Mouse (Mus musculus): Measurements from ENCODE around the gene Pole.

Gene Pole

DNA sequence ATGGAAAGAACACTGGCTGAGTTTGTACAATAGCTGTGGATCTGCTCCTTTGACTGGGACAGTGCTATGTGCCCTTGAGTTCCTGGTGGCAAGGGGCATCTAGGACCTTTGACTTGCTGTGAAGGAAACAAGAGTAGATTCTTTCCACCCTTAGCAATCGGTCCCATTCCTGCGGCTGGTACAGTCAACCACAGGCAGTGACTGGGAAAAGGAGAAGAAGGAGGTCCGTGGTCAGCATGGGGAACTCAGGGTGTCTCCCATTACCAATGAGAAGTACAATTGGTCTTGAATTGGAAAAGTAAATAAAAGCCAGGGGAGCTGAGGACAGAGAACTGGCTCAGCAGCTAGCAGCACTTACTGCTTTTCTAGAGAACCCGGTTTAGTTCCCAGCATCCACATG, 59.4 kb downstream of the Pole start:
- DNase-seq = no peak

DNA sequence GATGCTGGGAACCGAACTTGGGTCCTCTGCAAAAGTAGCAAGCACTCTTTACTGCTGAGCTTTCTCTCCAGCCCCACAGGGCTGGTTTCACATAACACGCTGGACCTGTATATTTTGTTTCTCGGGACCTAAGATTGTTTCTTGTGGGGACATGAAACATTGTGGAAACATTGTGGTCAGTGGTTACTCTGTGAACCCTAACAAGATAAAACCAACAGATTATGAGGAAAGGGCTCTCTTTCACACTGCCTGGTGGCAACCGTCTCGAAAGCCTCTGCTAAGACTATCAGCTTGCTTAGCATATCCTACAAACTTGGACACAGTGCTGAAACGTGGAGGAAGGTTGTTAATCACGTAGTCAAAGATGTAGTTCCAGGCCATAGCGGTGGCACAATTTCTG, 60.9 kb downstream of the Pole start:
- no peak for DNase-seq

- no peak for DNase-seq
Observed at GRCm38 (mm10) chr5:110354716-110355115, 68.6 kb downstream of the Pole start.

DNA sequence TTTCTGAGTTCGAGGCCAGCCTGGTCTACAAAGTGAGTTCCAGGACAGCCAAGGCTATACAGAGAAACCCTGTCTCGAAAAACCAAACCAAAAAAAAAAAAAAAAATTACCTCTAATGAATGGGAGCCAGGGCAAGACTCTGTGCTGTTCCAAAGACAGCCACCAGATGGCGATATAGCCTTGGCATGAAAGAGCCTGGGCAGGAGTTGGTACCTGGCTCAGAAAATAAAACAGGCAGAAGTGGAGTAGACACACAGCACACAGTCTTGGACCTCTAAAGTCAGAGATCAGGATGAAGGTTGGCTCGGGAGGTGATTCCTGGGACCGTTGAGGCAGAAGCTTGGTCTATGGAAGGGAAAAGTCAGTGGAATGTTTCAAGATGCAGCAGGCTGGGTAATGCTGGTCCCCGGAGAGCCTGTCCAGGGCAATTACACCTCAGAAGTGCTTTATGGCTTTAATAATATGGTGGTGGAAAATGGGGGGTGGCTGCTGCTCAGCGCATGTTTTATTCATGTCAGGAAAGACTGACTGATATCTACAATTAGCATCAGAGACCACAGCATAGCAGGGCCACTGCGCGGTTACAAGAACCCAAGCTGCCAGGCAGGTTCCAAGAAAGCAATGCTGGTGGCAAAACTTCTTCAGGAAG, 71.5 kb downstream of the Pole start:
- peak; percentile 90 for DNase-seq

- no peak for DNase-seq
Observed at GRCm38 (mm10) chr5:110361465-110361864, 75.4 kb downstream of the Pole start.

DNA sequence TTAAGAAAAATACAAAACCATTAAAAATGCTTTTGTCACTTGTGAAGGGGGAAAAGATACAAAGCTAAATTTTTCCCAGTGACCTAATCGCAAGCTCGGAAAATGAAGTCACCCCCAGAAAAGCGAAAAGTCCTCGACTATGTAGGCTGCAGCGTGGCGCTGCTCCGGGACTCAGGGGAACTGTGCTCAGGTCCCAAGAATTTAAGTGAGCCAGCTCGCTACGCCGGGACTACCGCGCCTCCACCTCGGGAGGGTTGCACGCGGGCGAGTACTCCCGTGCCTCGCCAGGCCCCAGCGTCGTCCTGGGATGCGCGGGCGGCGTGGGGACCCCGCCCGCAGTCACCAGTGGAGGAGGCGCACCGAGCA, 76.7 kb downstream of the Pole start:
- DNase-seq = no peak

GRCm38 (mm10) chr5:110363179-110363821, 77.2 kb downstream of the Pole start:
- DNase-seq = no peak

DNA sequence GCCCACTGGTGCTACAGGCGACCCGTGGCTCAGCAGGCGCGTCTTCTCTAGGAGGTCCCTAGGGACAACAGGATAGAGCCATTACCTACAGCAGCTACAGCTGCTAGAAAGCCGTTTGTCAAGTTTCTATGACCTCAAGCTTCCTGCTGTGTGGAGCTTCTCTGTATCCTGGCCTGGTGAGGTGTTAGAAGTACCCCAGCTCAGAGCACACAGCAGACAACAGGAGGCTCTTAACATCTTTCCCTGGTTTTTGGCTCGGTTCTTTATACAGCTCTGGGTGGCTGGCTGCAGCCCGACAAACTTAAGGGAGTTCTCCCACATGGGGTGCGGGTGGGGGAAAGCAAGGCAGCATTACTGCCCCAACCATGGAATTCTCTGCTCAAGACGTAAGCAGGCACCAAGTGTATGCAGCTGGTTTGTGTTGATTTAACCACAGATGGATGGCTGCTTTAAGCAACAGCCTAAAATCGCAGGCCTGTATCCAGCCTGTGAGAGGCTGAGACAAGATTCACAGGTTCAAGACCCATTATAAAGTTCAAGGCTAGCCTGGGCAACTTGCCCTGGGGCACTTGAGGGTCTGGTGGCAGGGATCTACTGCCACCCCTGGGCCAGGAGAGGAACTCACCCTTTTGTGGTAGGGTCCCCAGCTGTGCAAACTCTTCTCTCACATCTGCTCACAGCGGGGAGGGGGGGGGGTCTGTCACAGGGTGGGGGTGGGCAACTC, 77.9 kb downstream of the Pole start:
- no peak for DNase-seq

GRCm38 (mm10) chr5:110376802-110377433, 90.8 kb downstream of the Pole start:
- peak; percentile 93 for DNase-seq

- DNase-seq = no peak
Observed at GRCm38 (mm10) chr5:110378181-110378583, 92.1 kb downstream of the Pole start.

- DNase-seq = peak; percentile 62
Observed at GRCm38 (mm10) chr5:110379086-110379485, 93.0 kb downstream of the Pole start.

DNA sequence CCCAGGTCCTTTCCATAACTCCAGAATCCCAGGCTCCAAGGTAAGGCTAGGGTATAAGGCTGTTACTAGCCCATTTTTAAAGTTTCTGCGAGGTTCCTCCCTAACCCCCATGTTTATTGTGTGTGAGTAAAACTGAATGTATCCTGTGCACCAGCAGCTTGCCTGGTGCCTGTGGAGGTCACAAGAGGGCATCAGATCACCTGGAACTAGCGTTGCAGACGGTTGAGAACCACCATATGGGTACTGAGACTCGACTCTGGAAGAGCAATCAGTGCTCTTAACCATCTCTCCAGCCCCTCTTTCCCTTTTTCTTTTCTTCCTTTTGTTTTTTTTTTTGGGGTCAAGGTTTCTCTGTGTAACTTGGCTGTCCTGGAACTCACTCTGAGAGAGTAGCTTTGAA, 93.7 kb downstream of the Pole start:
- no peak for DNase-seq

GRCm38 (mm10) chr5:110384491-110384890, 98.4 kb downstream of the Pole start:
- no peak for DNase-seq

DNA sequence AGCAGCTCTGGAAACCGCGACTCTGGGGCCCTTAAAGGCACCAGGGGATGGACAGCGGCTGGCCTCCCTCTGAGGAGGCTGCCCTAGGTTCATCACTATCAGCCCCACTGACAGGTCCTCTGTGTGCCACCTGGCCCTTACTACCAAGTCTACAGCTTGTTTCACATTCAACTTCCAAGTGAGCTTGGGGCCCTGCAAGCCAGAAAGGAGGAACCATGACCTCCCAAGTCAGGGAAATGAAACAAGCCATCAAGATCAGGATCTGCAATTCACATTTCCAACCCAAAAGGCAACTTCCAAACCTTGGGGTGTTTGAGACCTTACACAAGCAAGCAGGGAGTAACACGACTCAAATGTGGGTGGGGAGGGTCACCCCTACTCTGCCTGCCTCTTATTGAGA, 99.2 kb downstream of the Pole start:
- DNase-seq = no peak

DNA sequence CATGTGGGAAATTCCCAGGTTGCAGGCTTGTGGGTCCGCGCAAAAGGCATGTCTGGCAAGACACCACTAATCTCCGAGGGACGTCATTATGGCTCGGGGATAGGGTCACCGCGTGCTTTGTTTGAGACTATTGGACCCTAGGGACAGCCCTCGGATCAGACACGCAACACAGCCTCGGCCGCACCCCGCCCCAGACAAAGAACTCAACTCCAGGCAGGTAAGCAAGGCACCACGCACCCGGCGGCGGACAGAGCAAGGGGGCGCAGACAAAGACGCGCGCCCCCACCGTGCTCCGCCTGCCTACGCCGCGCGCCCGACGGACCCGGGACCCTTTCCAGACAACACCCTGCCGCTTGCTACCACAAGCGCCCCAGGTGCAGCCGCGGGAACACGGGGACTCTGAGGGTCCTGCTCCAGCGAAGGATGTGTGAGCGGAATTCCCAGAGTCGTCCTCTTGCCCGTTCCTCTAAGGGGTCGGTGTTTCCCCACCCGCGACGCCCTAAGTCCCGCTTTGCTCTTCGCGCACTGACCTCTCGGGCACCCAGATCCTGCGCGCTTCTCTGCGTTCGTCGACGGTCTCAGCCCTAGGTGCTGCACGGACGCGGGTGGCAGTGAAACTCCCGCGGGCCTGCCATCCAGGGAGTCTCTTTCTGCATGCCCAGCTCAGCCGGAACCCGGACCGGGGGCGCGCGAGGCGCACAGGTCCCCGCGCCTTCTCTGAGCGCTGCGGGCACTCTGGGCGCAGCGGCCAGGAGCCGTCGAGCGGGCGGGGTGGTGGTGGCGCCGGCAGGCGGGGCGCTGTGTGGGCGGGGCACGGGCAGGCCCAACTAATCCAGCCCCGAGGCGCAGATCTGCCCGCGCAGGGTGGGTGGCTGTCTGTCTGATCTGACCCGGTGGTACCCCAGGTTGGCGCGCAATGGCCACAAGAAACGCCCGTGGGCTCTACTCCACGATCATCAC, 100.5 kb downstream of the Pole start:
- DNase-seq = no peak
